Mouse (Mus musculus): ENCODE data around the gene Golph3.

DNA sequence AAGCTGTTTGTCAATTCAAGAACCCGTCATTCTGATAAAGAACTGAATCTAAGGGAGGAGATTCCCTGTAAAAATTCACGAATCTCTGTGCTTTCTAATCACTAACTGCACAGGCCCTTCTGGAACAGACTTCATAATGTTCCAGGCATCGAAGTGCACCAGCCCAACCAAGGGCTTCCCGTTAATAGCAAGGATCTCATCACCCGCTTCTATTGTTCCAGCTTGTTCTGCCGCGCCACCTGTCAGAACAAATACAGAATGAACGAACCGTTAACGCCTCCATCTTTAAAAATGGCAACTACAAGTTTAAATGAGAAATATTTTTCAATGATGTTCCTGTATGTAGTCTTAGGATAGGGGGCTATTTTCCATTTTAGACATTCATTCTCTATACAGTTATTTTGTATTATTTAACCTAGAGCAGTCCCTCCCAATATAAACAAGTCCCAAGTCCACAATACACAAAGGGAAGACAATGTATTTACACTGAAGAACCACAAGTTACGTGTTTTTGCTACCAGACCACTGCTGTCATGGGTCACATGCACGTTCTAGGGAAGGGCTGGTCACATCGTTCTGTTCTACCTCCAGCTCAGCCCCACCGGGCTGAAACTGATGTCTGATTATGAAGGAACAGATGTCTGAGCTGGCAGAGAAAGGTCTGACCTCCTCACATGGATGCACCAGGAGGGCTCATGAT is 40.9 kb downstream of the Golph3 start:
- no peak for TF ChIP-seq POLR2A (IDR thresholded peaks at IDR 0.05; ENCODE audit: borderline replicate concordance, extremely low read depth, insufficient read depth, insufficient read length, poor library complexity, severe bottlenecking)
- no peak for TF ChIP-seq CTCF (IDR thresholded peaks at IDR 0.05; ENCODE audit: borderline replicate concordance, extremely low read depth, insufficient read depth, insufficient read length)

Data from brain, embryonic 14.5 days (tissue).